Mouse (Mus musculus): ENCODE measurements around the gene Zbtb25. TPM values are rescaled to one million over a fixed set of nuclear protein-coding genes. Genes with fewer than 3 reads are reported as not detected.

Gene Zbtb25
- polyA plus RNA-seq, 1 experiment from 2014 or later, result 4.3 TPM

DNA sequence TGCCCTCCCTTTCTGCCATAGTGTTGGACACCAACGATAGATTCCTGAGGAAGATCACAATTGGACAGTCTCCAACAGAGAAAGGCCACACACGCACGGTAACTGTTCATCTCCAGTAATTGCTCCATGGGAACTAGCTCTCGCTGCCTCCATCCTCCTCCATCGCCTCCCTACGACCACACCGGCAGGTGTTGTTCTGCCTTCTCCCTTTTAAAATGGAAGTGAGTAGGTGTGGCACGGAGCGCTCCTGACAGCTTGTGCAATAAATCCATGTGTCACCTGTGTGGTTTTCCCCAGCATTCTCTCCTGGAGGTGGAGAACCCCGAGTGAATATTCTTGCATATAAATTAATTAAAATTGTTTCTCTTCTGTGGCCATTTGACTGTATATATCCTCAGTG lies 69.0 kb downstream of the Zbtb25 start:
- H3K36me3 ChIP-seq (ENCODE audit: control insufficient read depth, insufficient read depth), result peaks cover 63% of the 10 kb centered on the region
- no peak for TF ChIP-seq CTCF (IDR thresholded peaks at IDR 0.05; ENCODE audit: low read depth)
- no peak for ATAC-seq
- H3K27ac ChIP-seq (ENCODE audit: low read depth, low read length), result no peak overlapping the region
- H3K4me2 ChIP-seq (replicated peaks; ENCODE audit: low read depth), result no peak overlapping the region
- WGBS, result 73% methylated on average over 10 of the region's 10 CpGs
- no peaks in the 10 kb centered on the region for H3K9me3 ChIP-seq (ENCODE audit: control insufficient read depth)
- no peaks in the 10 kb centered on the region for H3K27me3 ChIP-seq (replicated peaks; ENCODE audit: control insufficient read depth, insufficient read depth, low read length)
- H3K9ac ChIP-seq (ENCODE audit: low read depth, low read length), result no peak overlapping the region
- H3K4me3 ChIP-seq (ENCODE audit: low read depth, low read length), result no peak overlapping the region
- no peaks in the 10 kb centered on the region for H3K4me1 ChIP-seq (replicated peaks; ENCODE audit: control insufficient read depth, insufficient read depth, low read length)

DNA sequence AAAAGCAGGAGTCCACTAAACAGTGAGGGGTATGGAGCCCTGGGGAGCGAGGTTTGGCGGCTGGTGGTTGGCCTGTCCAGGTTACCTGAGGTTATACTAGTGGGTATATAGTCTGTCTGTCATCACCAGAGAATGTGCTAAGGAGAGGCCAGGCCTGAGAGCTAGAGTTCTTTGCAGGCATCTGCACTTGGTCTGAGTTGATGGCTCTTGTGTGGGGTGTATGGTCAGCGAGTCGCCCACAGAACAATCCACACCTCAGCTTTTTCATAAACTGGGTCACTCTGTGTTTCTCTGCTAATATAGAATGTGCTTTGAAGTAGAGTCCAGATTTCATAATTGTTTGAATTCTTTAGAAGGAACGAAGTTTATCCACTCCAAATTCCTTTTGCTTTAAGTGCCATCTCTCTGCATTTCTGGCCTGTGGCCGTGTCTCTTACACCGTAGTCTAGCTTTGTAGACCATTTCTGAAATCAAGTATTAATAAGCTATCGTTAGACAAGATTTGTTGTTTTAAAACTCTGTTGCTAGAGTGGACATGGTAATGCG lies 70.0 kb downstream of the Zbtb25 start:
- no peak overlapping the region for H3K27ac ChIP-seq (ENCODE audit: low read depth, low read length)
- no peak for ATAC-seq
- H3K4me1 ChIP-seq (replicated peaks; ENCODE audit: control insufficient read depth, insufficient read depth, low read length), result no peaks in the 10 kb centered on the region
- no peak for TF ChIP-seq CTCF (IDR thresholded peaks at IDR 0.05; ENCODE audit: low read depth)
- no peak overlapping the region for H3K4me3 ChIP-seq (ENCODE audit: low read depth, low read length)
- no peaks in the 10 kb centered on the region for H3K9me3 ChIP-seq (ENCODE audit: control insufficient read depth)
- H3K9ac ChIP-seq (ENCODE audit: low read depth, low read length), result no peak overlapping the region
- H3K27me3 ChIP-seq (replicated peaks; ENCODE audit: control insufficient read depth, insufficient read depth, low read length), result no peaks in the 10 kb centered on the region
- peaks cover 69% of the 10 kb centered on the region for H3K36me3 ChIP-seq (ENCODE audit: control insufficient read depth, insufficient read depth)
- H3K4me2 ChIP-seq (replicated peaks; ENCODE audit: low read depth), result no peak overlapping the region
- 87% methylated on average over 9 of the region's 9 CpGs for WGBS

- TF ChIP-seq CTCF (IDR thresholded peaks at IDR 0.05; ENCODE audit: low read depth), result no peak
- peaks cover 63% of the 10 kb centered on the region for H3K36me3 ChIP-seq (ENCODE audit: control insufficient read depth, insufficient read depth)
- H3K9me3 ChIP-seq (ENCODE audit: control insufficient read depth), result no peaks in the 10 kb centered on the region
- 87% methylated on average over 5 of the region's 5 CpGs for WGBS
- H3K4me2 ChIP-seq (replicated peaks; ENCODE audit: low read depth), result no peak overlapping the region
- H3K4me1 ChIP-seq (replicated peaks; ENCODE audit: control insufficient read depth, insufficient read depth, low read length), result no peaks in the 10 kb centered on the region
- no peak overlapping the region for H3K27ac ChIP-seq (ENCODE audit: low read depth, low read length)
- H3K27me3 ChIP-seq (replicated peaks; ENCODE audit: control insufficient read depth, insufficient read depth, low read length), result no peaks in the 10 kb centered on the region
- no peak overlapping the region for H3K9ac ChIP-seq (ENCODE audit: low read depth, low read length)
- ATAC-seq, result no peak
- H3K4me3 ChIP-seq (ENCODE audit: low read depth, low read length), result no peak overlapping the region
These were observed 71.6 kb downstream of the Zbtb25 start for GRCm38 (mm10) chr12:76297830-76298229.

Other genes with a start within 250 kb of the Zbtb25 start
- not detected in 2 replicates for gene Esr2, start 192.3 kb downstream of the Zbtb25 start, polyA plus RNA-seq (2015; fragmentation: Nextera tagmentation; extraction: Ambion mirVana)
- gene Tex21, start 122.9 kb downstream of the Zbtb25 start, polyA plus RNA-seq (2015; fragmentation: Nextera tagmentation; extraction: Ambion mirVana), result not detected in 2 replicates
- gene Mthfd1, start 114.3 kb downstream of the Zbtb25 start, polyA plus RNA-seq (2015; fragmentation: Nextera tagmentation; extraction: Ambion mirVana), result 18.4 and 18.5 TPM in 2 replicates
- gene Akap5, start 44.7 kb downstream of the Zbtb25 start, polyA plus RNA-seq (2015; fragmentation: Nextera tagmentation; extraction: Ambion mirVana), result 0.85 and 1.1 TPM in 2 replicates
- gene Zbtb1, start 664 bp upstream of the Zbtb25 start, polyA plus RNA-seq (2015; fragmentation: Nextera tagmentation; extraction: Ambion mirVana), result 3.3 and 3.4 TPM in 2 replicates
- gene Hspa2, start 34.6 kb upstream of the Zbtb25 start, polyA plus RNA-seq (2015; fragmentation: Nextera tagmentation; extraction: Ambion mirVana), result 16.9 and 23.5 TPM in 2 replicates
- gene Ppp1r36, start 47.9 kb upstream of the Zbtb25 start, polyA plus RNA-seq (2015; fragmentation: Nextera tagmentation; extraction: Ambion mirVana), result 0.90 and 1.1 TPM in 2 replicates
- gene Plekhg3, start 161.3 kb upstream of the Zbtb25 start, polyA plus RNA-seq (2015; fragmentation: Nextera tagmentation; extraction: Ambion mirVana), result 5.7 and 7.5 TPM in 2 replicates